Mouse (Mus musculus) layer of hippocampus, postnatal 14 days (tissue): Measurements from ENCODE around the gene Catsper2. TPM values are rescaled to one million over a fixed set of nuclear protein-coding genes. Genes with fewer than 3 reads are reported as not detected.
A peak's percentile ranks its signal among the peaks of the same experiment; 100 is the strongest.
"Not testable (repeated sequence)": the region's sequence is repeated elsewhere in the genome, so short reads cannot be mapped to it uniquely, and the experiment has no call there.

Source experiments
- DNase-seq, 2 experiments: peaks; one replicate each; pipeline ENCODE4 v3.0.0; 2021 to 2022; ENCODE audit warnings: low spot score in 2 of 2, mixed read lengths in 1 of 2
- total RNA-seq, 2 experiments: library from RNA; stranded (reverse); gene quantifications; 2 replicates each; pipeline ENCODE4 v1.2.3; 2021

Catsper2 gene
- total RNA-seq, 2 experiments from 2014 or later = 4.1 to 4.6 TPM

GRCm38 (mm10) chr2:121439746-121440145 is 26.2 kb upstream of the Catsper2 start:
- no peak for DNase-seq

DNA sequence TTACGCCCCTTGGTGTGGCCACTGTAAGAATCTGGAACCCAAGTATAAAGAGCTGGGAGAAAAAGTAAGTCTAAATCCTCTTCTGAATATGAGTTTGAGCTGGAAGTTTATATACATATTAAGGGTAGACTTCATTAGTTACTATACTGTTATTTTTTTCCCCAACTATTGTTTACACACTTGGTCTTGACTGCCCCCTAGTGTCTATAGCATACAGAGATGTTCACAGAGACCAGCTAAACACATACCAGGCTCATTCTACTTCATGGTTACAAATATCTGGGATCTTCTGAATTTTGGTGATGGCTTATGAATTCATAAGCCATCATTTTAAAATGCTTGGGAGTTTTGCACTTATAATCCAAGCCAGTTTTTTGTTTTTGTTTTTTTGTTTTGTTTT is 21.3 kb upstream of the Catsper2 start:
- DNase-seq = no peak

DNA sequence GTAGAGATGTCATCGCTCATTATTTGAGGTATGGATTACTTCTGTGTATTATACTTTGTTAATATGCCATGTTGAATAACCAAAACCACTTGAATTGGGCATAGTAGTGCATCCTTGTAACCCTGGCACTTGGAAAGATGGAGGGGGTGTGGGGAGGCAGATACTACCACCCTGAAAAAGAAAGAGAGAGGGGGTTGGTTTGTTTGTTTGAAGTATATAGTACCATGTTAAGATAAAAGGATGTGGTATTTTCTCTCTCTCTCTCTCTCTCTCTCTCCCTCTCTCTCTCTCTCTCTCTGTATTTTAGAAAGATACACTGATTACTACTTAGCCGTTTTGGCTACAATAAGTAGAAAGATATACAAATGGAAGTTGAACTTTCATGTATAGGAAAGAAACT is 12.3 kb upstream of the Catsper2 start:
- no peak for DNase-seq

DNA sequence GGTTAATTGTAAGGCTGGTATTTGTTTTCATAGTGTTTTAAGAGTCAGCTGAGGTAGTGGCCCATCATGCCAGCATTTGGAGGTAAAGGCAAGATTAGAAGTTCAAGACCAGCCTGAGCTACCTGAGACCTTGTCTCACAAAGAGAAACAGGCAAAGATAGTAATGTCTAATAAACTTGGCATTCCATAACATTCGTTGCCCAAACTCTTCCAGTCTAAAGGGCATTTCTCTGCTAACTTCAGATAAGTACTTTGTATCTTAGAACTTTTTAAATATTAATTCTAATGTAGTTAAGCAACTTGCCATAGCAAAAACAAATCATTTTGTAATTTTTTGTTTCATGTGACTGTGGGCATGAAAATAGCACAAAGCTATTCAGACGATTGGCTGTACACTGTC is 9.6 kb upstream of the Catsper2 start:
- no peak for DNase-seq

DNA sequence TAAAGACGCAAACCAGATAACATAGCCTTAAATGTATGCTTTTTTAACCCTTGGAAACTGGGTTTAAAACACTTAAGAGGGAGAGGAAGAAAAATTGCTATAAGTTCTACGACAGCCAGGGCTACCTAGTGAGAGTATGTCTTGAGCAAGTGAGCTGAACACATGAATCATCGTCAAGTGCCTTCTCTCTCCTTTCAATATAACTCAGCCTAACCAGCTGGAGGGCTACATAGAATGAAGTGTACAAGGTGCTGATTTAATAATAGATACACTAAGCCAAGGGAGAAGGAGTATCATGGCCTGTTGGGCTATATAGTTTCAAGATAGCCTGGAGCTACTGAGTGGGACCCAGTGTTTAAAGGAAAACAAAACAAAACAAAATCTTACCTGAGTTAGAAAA is 4.9 kb upstream of the Catsper2 start:
- DNase-seq = no peak

GRCm38 (mm10) chr2:121416356-121416755 is 2.8 kb upstream of the Catsper2 start:
- DNase-seq = no peak

GRCm38 (mm10) chr2:121415591-121415990 is 2.0 kb upstream of the Catsper2 start:
- DNase-seq = no peak

DNA sequence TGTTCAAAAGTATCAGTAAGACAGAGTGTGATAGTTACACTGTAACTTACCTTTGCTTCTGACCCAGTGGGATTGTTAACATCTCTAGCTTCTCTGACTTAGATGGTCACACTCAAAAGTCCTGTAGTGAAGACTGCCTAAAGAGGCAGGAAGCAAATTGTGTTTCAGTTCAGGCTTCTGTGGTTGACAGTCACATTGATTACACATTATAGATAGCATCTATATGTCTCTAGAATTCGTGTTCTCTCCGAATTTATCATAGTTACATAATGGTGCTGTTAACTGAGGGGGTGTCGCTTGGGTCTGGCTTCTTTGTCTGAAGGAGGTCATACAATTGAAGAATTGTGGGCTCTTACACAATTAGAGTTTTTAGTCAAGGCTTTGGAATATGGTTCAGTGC is 1.5 kb upstream of the Catsper2 start:
- no peak for DNase-seq

DNA sequence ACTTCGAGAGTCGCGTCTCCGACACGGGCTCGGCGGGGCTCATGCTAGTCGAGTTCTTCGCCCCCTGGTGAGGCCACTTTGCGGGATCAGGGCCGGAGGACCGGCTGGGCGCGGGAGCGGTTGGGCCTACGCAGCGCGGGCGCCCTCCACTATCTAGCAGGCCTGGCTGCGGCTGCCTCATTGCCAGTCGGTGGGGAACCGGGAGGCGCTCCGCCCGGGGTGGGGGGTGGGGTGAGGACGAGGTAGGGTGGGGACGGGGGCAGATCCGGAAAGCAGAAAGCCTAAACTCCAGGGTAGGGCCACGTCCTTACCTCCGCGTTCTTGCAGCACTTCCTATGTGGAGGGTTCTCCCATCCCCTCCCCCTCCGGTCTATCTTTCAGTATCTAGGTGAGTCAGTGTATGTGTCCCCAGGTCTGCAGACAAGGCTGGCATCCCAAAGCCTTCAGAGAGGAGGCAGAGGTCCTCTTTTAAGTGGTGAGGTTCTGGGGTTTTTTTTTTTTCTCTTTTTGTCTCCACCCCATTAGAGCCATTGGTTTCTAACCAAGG is 620 bp upstream of the Catsper2 start:
- peak in 1 of 2 experiments; percentile 27 for DNase-seq

- DNase-seq = no peak
Measured at GRCm38 (mm10) chr2:121412843-121413386, 677 bp downstream of the Catsper2 start.

- no peak for DNase-seq
Measured at GRCm38 (mm10) chr2:121408160-121408559, 5.4 kb downstream of the Catsper2 start.

DNA sequence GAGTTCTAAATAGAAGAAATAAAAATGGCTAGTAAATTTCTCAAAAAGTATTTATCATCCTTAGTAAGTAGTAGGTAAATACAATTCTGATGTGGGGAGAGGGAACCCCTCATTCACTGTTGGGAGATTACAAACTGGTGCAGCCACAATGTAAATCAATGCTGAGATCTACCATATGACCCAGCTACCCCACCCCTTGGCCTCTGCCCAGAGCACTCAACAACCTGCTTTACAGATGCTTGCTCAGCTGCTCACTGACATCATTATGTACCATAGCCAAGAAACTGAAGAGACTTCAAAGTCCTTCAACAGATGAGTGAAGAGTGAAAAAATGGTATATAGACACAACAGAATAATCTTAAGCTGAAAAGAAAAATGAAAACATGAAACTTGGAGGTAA is 10.3 kb downstream of the Catsper2 start:
- no peak for DNase-seq

DNA sequence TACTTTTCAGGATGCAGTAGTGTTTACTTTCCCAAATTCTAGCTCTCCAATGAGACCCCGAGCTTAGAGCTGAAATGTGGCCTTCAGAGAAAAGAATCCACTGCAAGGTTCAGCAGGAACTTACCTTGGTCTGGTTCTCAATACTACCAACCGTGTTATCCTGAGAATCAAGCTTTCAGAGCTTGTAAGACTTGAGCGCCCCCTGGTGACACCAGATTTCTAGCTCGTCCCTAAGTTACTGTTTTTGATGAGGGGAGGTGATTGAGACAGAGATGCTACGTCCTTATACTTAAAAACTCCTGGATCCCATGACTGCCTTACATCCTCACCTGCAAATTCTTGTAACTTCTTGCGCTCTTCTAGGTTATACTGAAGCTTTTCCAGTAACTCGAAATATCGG is 17.0 kb downstream of the Catsper2 start:
- peak; percentile 81 to 82 for DNase-seq

GRCm38 (mm10) chr2:121386961-121387575 is 26.5 kb downstream of the Catsper2 start, which contains the start of gene Strc:
Gene Strc, minus strand, starts transcription at chr2:121387168.
- not testable (repeated sequence) for DNase-seq

DNA sequence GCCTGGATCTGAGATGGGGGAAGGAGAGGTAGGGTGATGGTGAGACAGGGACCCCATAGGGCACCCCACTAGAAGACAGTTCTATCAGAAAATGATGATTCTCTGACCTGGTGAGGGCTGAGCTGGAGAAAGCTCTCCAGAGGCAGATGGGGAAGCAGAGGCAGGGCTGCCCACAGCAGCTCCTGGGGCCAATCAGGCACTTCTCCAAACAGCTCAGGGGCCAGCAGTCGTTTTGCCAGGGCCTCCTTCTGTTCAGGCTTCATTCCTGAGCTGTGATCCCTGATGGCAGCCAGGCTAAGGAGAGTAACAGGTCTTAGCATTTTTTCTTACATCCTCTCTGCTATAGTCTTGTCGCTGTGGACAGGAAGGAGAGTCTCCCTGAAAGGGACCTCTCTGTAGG is 38.8 kb downstream of the Catsper2 start:
- no peak for DNase-seq

DNA sequence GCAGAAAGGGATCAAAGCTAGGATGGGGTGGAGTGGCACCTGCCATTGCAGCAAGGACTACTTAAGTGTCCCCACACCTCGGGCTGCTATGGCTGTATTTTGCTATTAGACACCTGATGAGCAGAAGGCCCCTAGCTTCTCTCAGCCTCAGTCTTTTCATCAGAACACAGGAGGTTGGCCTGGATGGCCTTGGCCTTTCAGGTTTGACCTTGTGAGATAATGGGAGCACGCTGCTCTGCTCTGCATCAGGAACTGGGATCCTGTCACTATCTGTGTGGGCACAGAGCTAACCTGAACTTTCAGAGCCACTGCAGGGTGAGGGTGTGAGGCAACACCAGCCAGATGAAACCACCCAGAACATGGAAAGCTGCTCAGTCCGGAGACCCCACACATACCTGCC is 41.3 kb downstream of the Catsper2 start:
- no peak for DNase-seq

- DNase-seq = no peak
Measured at GRCm38 (mm10) chr2:121370921-121371320, 42.7 kb downstream of the Catsper2 start.

- peak in 1 of 2 experiments; percentile 61 for DNase-seq
Measured at GRCm38 (mm10) chr2:121368831-121369230, 44.8 kb downstream of the Catsper2 start.

DNA sequence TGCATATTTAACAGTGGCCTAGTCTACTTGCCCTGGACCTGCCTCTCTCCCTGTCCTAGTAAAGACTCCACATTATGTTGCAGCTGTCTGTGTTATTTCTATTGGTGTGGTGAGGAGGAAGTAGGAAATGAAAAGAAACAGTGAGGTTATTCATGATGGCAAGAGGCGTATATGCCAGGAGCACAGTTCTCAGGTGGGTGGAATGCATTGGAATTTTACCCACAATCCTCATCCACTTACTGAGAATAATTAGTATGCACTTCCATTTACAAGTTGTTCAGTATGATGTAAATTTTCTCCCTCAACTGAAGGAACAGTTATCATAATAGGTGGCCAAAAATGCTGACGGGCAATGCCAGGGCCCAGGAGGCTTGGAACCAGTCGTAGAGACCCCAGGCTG is 49.9 kb downstream of the Catsper2 start:
- no peak for DNase-seq

- no peak for DNase-seq
Measured at GRCm38 (mm10) chr2:121359461-121359860, 54.1 kb downstream of the Catsper2 start.

- DNase-seq = peak; percentile 79 to 80
Measured at GRCm38 (mm10) chr2:121358381-121358780, 55.2 kb downstream of the Catsper2 start.

- DNase-seq = no peak
Measured at GRCm38 (mm10) chr2:121357961-121358360, 55.6 kb downstream of the Catsper2 start.

GRCm38 (mm10) chr2:121357494-121357893 is 56.1 kb downstream of the Catsper2 start, which contains the start of gene Ckmt1:
Gene Ckmt1, plus strand, starts transcription at chr2:121357714.
- DNase-seq = no peak
